31 mouse cellular contexts compared by ENCODE assay signal in the genomic region with DNA sequence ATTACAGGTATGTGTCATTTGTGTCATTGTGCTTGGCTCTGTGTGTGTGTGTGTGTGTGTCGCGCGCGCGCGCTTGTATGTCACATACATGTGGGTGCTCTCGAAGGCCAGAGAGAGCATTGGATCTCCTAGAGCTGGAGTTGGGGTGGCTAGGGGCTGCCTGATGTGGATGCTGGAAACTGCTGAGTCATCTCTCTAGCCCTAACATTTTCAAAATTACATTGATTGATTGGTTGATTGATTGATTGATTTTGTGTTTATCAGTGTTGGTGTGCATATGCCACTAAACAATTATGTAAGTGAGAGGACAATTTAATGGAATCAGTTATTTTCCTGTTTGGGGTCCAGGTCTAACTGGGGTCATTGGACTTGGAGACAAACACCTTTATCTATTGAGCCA.
"Had no signal": no experiment of that assay in that cellular context is flagged by ENCODE, and none has a peak within 500 bp of the region (broad histone marks: within the 10 kb centered on the region; RNA-seq: fewer than 3 reads in every experiment).

No protein-coding gene starts in this region.

- H3K4me1 ChIP-seq: limb, embryonic 10.5 days; limb, embryonic 12.5 days; limb, embryonic 13.5 days; limb, embryonic 15.5 days; liver, embryonic 13.5 days; liver, embryonic 15.5 days; lung, embryonic 15.5 days; megakaryocyte, embryonic 14.5 days; midbrain, embryonic 10.5 days; midbrain, embryonic 12.5 days; midbrain, embryonic 13.5 days; midbrain, embryonic 15.5 days; neural tube, embryonic 12.5 days had no signal

- H3K27ac ChIP-seq: limb, embryonic 10.5 days; limb, embryonic 12.5 days; limb, embryonic 13.5 days; limb, embryonic 15.5 days; liver, embryonic 12.5 days; liver, embryonic 13.5 days; liver, embryonic 14.5 days; liver, embryonic 15.5 days; lung, embryonic 15.5 days; macrophage; midbrain, embryonic 10.5 days; midbrain, embryonic 12.5 days; midbrain, embryonic 13.5 days; midbrain, embryonic 15.5 days; neural tube, embryonic 12.5 days had no signal

- H3K4me3 ChIP-seq: limb, embryonic 10.5 days; limb, embryonic 12.5 days; limb, embryonic 13.5 days; limb, embryonic 15.5 days; liver, embryonic 12.5 days; liver, embryonic 13.5 days; liver, embryonic 15.5 days; lung, embryonic 15.5 days; megakaryocyte, embryonic 14.5 days; midbrain, embryonic 10.5 days; midbrain, embryonic 12.5 days; midbrain, embryonic 13.5 days; midbrain, embryonic 15.5 days; myocyte; neural tube, embryonic 12.5 days had no signal

- H3K4me2 ChIP-seq: limb, embryonic 12.5 days; limb, embryonic 13.5 days; limb, embryonic 15.5 days; liver, embryonic 12.5 days; liver, embryonic 13.5 days; liver, embryonic 15.5 days; lung, embryonic 14.5 days; lung, embryonic 15.5 days; midbrain, embryonic 11.5 days; midbrain, embryonic 12.5 days; midbrain, embryonic 13.5 days; midbrain, embryonic 15.5 days; neural tube, embryonic 12.5 days had no signal

- DNase-seq: left cerebral cortex, postnatal 4 days; liver; liver, embryonic 13.5 days; liver, postnatal 0 days; lung, adult 18-20 months; lung, adult 2 months; lung, embryonic 14.5 days; lung, postnatal 10 days; lung, postnatal 14 days; lung, postnatal 36 days; lung, postnatal 4 days; midbrain, embryonic 14.5 days had no signal

- H3K27me3 ChIP-seq: limb, embryonic 12.5 days; limb, embryonic 13.5 days; limb, embryonic 15.5 days; liver, embryonic 12.5 days; liver, embryonic 13.5 days; liver, embryonic 15.5 days; lung, embryonic 15.5 days; megakaryocyte, embryonic 14.5 days; midbrain, embryonic 12.5 days; midbrain, embryonic 13.5 days; midbrain, embryonic 15.5 days; neural tube, embryonic 12.5 days had no signal

- H3K9ac ChIP-seq: limb, embryonic 12.5 days; limb, embryonic 13.5 days; limb, embryonic 15.5 days; liver, embryonic 12.5 days; liver, embryonic 13.5 days; liver, embryonic 14.5 days; liver, embryonic 15.5 days; liver, postnatal 0 days; lung, embryonic 14.5 days; lung, embryonic 15.5 days; midbrain, embryonic 12.5 days; midbrain, embryonic 13.5 days; midbrain, embryonic 15.5 days; neural tube, embryonic 12.5 days had no signal

- H3K9me3 ChIP-seq: limb, embryonic 10.5 days; limb, embryonic 12.5 days; limb, embryonic 13.5 days; limb, embryonic 15.5 days; liver, embryonic 12.5 days; liver, embryonic 13.5 days; liver, embryonic 15.5 days; lung, embryonic 15.5 days; megakaryocyte, embryonic 14.5 days; midbrain, embryonic 10.5 days; midbrain, embryonic 12.5 days; midbrain, embryonic 13.5 days; midbrain, embryonic 15.5 days; neural tube, embryonic 12.5 days had no signal

- ATAC-seq: liver, embryonic 12.5 days; liver, postnatal 0 days; lung, postnatal 0 days; midbrain, embryonic 13.5 days; midbrain, embryonic 15.5 days; midbrain, embryonic 16.5 days had no signal
